Mouse (Mus musculus) monocyte, adult 5-6 weeks (primary cell): Measurements from ENCODE around the gene Lancl2. TPM values are rescaled to one million over a fixed set of nuclear protein-coding genes. Genes with fewer than 3 reads are reported as not detected.
A peak's percentile ranks its signal among the peaks of the same experiment; 100 is the strongest.

Experiments
- ATAC-seq: fragments of 153-309, 156-312 bp; replicated peaks from 2 replicates; pipeline ENCODE4 v1.8.0; 2017; ENCODE audit warnings: mild to moderate bottlenecking; ENCODE audit not compliant: low TSS enrichment, insufficient number of reproducible peaks, severe bottlenecking, poor library complexity, low FRiP score
- total RNA-seq: library from RNA; stranded (forward); fragments of 200-1000, 200-491, 200-594 nt; gene quantifications from 3 replicates; pipeline ENCODE4 v1.2.3, GENCODE M21; 2017

Lancl2 gene
- total RNA-seq, 1 experiment from 2014 or later = 16.1 TPM

GRCm38 (mm10) chr6:57765095-57765878, 62.9 kb downstream of the Lancl2 start:
- ATAC-seq = peak; percentile 51

GRCm38 (mm10) chr6:57766287-57766686, 63.9 kb downstream of the Lancl2 start:
- ATAC-seq = no peak

GRCm38 (mm10) chr6:57767112-57767868, 65.0 kb downstream of the Lancl2 start:
- ATAC-seq = no peak

DNA sequence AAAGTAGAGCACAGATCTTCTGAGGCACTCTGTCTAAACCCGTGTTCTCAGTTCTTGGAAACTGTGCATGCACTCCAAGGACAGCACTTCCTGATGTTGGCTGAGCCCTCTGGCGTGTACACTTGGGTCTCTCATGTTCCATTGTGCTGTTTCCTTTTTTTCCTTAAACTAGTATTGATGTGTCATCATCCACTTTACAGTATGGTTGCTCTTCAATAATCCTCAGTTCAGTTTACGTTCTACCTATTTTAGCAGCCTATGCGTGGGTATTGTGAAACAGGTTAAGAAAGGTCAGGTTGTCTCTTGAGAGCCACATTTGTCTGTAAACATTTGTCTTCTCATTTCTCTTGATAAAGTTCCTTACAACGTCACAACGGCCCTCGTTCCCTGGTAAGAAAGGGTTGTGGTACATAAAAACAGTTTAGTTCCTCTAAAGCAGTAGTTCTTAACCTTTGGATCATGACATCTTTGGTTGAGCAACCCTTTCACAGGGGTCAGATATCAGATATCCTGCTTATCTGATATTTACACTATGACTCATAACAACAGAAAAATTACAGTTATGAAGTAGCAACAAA, 66.7 kb downstream of the Lancl2 start:
- ATAC-seq = peak; percentile 68

- ATAC-seq = no peak
Observed at GRCm38 (mm10) chr6:57770467-57771190, 68.3 kb downstream of the Lancl2 start.

DNA sequence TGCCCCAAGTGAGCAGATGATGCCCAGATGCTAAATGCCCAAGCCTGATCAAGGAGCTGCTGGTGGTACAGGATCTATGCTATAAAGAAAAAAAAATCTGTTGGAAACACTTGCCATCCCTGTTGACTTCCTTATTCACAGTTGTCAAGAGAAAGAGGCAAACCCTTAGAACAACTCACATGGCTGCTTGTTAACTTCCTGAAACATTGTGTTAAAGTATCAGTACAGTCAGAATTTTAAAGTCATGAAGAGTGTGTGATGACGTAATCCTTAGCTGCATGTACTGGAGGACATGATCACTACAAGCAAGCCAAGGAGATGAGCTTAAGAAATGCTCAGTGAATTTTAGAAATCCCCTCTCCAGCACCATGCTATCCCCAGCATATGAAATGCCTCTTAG, 71.5 kb downstream of the Lancl2 start:
- ATAC-seq = peak; percentile 53; the same call in 1 of the 2 replicates

DNA sequence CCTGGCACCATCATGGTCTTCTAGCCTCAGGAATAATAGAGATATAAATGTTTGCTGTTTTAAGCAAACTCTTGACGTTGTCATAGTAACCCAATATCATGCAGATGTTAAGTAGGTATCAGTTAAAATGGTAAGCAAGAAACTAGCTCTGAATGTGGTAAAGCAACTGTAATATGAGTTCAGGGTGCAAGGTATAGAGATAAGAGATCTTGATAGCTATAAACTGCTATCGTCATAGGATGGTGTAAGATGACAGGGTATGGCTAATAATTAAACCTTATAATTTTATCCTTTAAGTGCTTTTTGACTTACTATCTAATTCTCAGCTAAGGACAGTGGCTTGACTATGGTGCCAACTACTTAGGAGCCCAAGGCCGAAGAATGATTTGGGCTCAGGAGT, 78.0 kb downstream of the Lancl2 start:
- no peak for ATAC-seq

GRCm38 (mm10) chr6:57782658-57783057, 80.3 kb downstream of the Lancl2 start:
- ATAC-seq = no peak

- ATAC-seq = no peak
Observed at GRCm38 (mm10) chr6:57784251-57784650, 81.9 kb downstream of the Lancl2 start.

- no peak for ATAC-seq
Observed at GRCm38 (mm10) chr6:57787376-57787775, 85.0 kb downstream of the Lancl2 start.

Other genes with a start within 250 kb of the Lancl2 start
- gene Ppm1k, start 167.1 kb upstream of the Lancl2 start, total RNA-seq = 11.2 to 50.5 TPM (median 12.1 TPM) in 3 replicates
- 19.4 to 42.9 TPM (median 38.9 TPM) in 3 replicates for gene Herc6, start 121.5 kb upstream of the Lancl2 start, total RNA-seq
- gene Pyurf, start 10.5 kb upstream of the Lancl2 start, total RNA-seq = 15.8 to 17.8 TPM (median 16.6 TPM) in 3 replicates
- gene Vopp1, start 122.6 kb downstream of the Lancl2 start, total RNA-seq = 79.4 to 117 TPM (median 88.8 TPM) in 3 replicates
- not detected in 3 replicates for gene Vmn1r21, start 147.8 kb downstream of the Lancl2 start, total RNA-seq
- not detected in 3 replicates for gene Vmn1r22, start 205.5 kb downstream of the Lancl2 start, total RNA-seq
- gene Vmn1r23, start 224.3 kb downstream of the Lancl2 start, total RNA-seq = not detected in 3 replicates